Mouse (Mus musculus) megakaryocyte progenitor cell, adult 5-6 weeks (primary cell): Measurements from ENCODE around the gene Ifi207. TPM values are rescaled to one million over a fixed set of nuclear protein-coding genes. Genes with fewer than 3 reads are reported as not detected.
"Not testable (repeated sequence)": the region's sequence is repeated elsewhere in the genome, so short reads cannot be mapped to it uniquely, and the experiment has no call there.

Source experiments
- ATAC-seq: replicated peaks from 2 replicates; pipeline ENCODE4 v1.8.0; 2016; ENCODE audit warnings: mild to moderate bottlenecking, moderate TSS enrichment, inconsistent platforms; ENCODE audit not compliant: poor library complexity
- total RNA-seq, 2 experiments: library from RNA; stranded (forward) in 1 of 2; stranded (reverse) in 1 of 2; fragments of 157-497, 149-512 nt in 1 of 2; fragments of 200-1000 nt in 1 of 2; gene quantifications; 2 replicates each; pipeline versions ENCODE4 v1.2.3 to v1.2.4; 2015 to 2017

The Ifi207 gene
- total RNA-seq (2015) (1.4 and 1.9 TPM in 2 replicates), total RNA-seq (2017) (0.33 and 0.88 TPM in 2 replicates)

- peak; percentile 79 for ATAC-seq
Measured at GRCm38 (mm10) chr1:173741656-173742055, at the start of gene Ifi207. Gene Ifi207 (minus strand): TSS chr1:173741747.

- ATAC-seq, result peak; percentile 64; the same call in 1 of the 2 replicates
Measured at GRCm38 (mm10) chr1:173773457-173773856, 31.9 kb upstream of the Ifi207 start.

DNA sequence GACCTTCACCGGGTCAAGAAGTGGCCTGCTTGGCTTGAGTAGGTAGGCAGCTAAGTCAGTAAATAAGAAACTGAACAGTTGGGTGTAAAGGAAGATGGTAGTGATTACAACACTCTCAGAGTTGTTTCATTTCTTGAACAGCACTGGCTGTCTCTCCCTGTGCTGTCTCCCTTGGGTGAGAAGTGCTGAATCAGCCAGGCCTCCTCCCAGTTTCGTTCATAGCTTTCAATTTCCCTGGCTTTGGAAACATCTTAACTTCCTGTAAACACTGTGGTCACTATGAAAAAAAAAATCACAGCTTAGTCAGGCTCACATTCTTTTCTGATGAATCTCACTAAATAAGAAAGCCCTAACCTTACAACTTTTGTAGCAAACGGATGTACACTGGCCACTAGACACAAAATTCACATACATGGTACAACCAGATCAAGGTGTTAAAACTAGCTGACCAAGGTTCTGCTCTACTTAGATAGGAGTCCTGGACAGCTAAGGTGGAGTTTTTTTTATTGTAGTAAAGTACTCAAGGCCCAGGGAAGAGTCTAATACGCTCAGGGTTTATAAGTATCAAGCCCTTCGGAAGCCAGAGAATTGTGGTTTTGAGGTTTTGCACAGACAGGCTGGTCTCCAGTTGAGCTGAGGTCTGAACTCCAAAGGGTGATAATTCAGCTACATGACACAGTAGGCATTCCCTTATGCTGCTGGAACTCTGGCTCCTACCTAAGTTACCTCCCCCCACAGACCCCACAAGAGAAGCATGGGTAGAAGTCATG lies 25.5 kb upstream of the Ifi207 start, which contains the start of gene Ifi204:
Gene Ifi204 (minus strand): TSS at position 96 of the 770 bp plus-strand sequence.
- ATAC-seq, result peak; percentile 93

DNA sequence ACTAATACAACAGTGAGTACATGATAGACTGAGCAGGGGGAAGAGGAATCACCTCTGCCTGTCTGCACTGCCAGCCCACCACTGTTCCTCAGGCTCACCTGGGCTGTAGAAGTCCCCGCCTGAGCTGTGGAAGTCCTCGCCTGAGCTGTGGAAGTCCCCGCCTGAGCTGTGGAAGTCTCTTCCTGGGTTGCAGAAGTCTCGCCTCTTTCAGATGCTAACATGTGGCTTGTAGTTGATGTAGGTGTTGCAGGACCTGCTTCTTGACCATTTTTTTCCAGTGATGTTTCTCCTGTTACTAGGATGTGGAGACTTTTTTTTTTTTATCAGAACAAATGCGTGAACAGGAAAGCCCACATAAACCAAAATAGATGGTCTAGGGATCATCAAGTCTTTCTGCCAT lies 18.5 kb upstream of the Ifi207 start:
- ATAC-seq, result not testable (repeated sequence)

DNA sequence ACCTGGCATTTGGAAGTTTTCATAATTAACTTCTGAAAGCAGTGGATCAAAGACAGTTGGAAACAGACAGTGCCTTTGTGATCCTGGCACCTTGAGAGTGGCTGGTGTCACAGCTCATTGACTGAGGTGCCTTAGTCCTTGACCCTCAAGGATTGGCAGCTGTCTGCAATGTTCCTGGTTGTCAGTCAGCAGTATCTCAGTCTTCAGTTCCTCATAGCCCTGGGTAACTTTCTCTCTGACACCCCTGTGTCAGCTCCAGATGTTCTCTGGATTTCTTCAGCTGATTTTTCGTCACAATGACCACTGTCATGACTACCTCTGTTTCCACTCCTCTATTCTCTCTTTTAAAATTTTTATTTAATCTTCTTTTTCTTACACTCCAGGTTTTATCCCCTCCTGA lies 715 bp upstream of the Ifi207 start:
- peak; percentile 62 for ATAC-seq

DNA sequence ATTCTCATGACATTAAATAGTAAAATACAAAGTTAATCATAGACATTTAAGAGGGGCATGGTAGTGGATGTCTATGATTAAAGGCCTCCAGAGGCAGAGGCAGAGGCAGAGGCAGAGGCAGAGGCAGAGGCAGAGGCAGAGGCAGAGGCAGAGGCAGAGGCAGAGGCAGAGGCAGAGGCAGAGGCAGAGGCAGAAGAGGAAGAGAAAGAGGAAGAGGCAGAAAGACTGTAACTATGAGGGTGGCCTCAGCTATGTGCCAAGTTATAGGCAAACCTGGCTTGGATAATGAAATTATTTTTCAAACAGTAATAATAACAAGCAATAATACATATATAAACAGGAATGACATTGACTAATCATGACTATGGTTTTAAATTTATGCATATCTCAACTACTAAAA lies 1.0 kb downstream of the Ifi207 start:
- no peak; the same call in 1 of the 2 replicates for ATAC-seq

GRCm38 (mm10) chr1:173736986-173737385 lies 4.6 kb downstream of the Ifi207 start:
- peak; percentile 81 for ATAC-seq

GRCm38 (mm10) chr1:173735015-173735414 lies 6.5 kb downstream of the Ifi207 start:
- not testable (repeated sequence) for ATAC-seq

DNA sequence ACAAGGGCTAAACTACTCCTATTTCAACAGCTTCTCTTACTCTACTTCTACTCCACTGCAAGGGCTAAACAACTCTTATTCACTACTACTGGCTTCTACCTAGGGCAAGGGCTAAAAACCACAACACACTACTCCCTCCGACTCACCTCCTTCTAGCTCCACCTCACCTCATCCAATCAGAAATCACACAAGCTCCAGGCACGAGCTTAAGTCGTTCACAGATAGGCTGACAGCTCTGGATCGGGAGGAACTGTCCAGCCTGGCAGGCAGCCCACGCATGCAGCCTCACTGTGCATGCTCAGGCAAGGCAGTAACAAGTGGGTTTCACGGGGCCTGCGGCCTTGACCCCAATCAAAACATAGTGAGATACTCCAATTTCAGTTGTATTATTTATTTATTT lies 8.3 kb downstream of the Ifi207 start:
- ATAC-seq, result no peak

GRCm38 (mm10) chr1:173694270-173694669 lies 47.3 kb downstream of the Ifi207 start:
- peak; percentile 63 for ATAC-seq

DNA sequence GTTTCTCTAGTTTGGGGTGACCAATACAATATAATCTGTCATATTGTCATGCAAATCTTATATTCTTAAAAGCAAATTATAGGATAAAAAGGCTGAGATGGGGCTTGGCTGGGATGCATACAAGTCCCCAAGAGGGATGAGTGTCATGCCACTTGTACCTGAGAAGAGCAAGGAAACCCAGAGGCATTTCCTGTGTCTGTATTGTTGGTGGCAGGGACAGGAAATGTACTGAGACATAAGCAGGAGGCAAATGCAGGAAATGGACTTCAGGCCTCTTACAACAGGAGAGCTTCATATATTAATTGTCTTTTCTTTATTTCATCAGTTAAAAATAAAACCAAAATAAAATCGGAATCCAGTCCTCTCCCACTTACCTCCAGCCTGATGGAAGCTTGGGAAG lies 62.9 kb downstream of the Ifi207 start:
- ATAC-seq, result not testable (repeated sequence)

DNA sequence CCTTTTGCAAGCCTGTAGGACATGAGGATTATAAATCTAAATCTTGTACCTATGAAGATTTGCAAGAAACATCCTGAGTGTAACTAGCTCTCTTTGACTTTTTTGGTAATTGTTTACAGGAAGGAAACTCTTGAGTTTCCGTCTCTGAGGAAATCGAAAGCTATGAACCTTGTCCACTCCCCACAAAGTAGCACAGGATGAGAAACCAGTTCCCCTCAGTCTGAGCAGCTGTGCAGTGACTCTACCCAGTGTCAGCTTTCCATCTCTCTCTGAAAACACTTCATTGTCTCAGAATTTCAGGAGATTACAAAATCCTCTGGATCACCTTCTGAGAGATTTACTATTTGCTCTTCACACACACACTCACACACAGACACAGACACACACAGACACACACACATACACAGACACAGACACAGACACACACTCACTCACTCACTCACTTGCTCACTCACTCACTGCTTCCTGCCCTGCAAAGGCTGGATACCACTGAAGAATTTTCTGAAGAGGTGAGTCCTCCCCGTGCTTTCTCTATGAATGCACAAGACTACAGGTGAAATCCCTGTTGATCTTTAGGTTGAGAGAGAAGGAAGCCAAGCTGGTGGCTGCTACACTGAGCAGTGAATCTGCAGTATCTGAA lies 68.0 kb downstream of the Ifi207 start, which contains the start of gene Ifi208:
Gene Ifi208 (plus strand): TSS at position 218 of the 640 bp plus-strand sequence.
- peak; percentile 42; the same call in 1 of the 2 replicates for ATAC-seq

Other genes with a start within 250 kb of the Ifi207 start
- 0.17 and 0.37 TPM in 2 replicates for gene Ifi214, start 205.8 kb downstream of the Ifi207 start, total RNA-seq (2015)
- 0.17 and 0.84 TPM in 2 replicates for gene Ifi214, start 205.8 kb downstream of the Ifi207 start, total RNA-seq (2017)
- 0.51 and 2.6 TPM in 2 replicates for gene Ifi213, start 142.5 kb downstream of the Ifi207 start, total RNA-seq (2015)
- gene Ifi213, start 142.5 kb downstream of the Ifi207 start, total RNA-seq (2017), result 0.42 TPM in 1 of 2 replicates, not detected in the other
- 67.0 and 77.5 TPM in 2 replicates for gene Ifi209, start 110.8 kb downstream of the Ifi207 start, total RNA-seq (2015)
- 92.2 and 98.9 TPM in 2 replicates for gene Ifi209, start 110.8 kb downstream of the Ifi207 start, total RNA-seq (2017)
- gene Ifi208, start 68.1 kb downstream of the Ifi207 start, total RNA-seq (2015), result 0.20 TPM in 1 of 2 replicates, not detected in the other
- 0.20 TPM in 1 of 2 replicates, not detected in the other for gene Ifi208, start 68.1 kb downstream of the Ifi207 start, total RNA-seq (2017)
- gene Ifi204, start 25.2 kb upstream of the Ifi207 start, total RNA-seq (2015), result 3.6 and 4.1 TPM in 2 replicates
- 4.2 and 4.9 TPM in 2 replicates for gene Ifi204, start 25.2 kb upstream of the Ifi207 start, total RNA-seq (2017)
- 6.8 and 13.6 TPM in 2 replicates for gene Ifi211, start 171.3 kb upstream of the Ifi207 start, total RNA-seq (2015)
- 13.6 and 14.5 TPM in 2 replicates for gene Ifi211, start 171.3 kb upstream of the Ifi207 start, total RNA-seq (2017)
- 112 and 113 TPM in 2 replicates for gene Mndal, start 200.7 kb upstream of the Ifi207 start, total RNA-seq (2015)
- 70.3 and 92.9 TPM in 2 replicates for gene Mndal, start 200.7 kb upstream of the Ifi207 start, total RNA-seq (2017)
- gene Ifi203, start 200.9 kb upstream of the Ifi207 start, total RNA-seq (2015), result 59.5 and 87.9 TPM in 2 replicates
- gene Ifi203, start 200.9 kb upstream of the Ifi207 start, total RNA-seq (2017), result 29.0 and 43.0 TPM in 2 replicates
- not detected in 2 replicates for gene Ifi202b, start 241.0 kb upstream of the Ifi207 start, total RNA-seq (2015)
- not detected in 2 replicates for gene Ifi202b, start 241.0 kb upstream of the Ifi207 start, total RNA-seq (2017)